Mouse (Mus musculus): Measurements from ENCODE around the gene Set.
"Not testable (repeated sequence)": the region's sequence is repeated elsewhere in the genome, so short reads cannot be mapped to it uniquely, and the experiment has no call there.

Gene Set

GRCm38 (mm10) chr2:30057223-30057904 is at the start of gene Set:
Gene Set, plus strand, starts transcription at chr2:30057378.
- DNase-seq (ENCODE audit: low read depth), result no peak

GRCm38 (mm10) chr2:30009101-30009500 is 48.1 kb upstream of the Set start:
- DNase-seq (ENCODE audit: low read depth), result no peak

GRCm38 (mm10) chr2:30010840-30011281 is 46.3 kb upstream of the Set start:
- DNase-seq (ENCODE audit: low read depth), result no peak

- no peak for DNase-seq (ENCODE audit: low read depth)
Measured at GRCm38 (mm10) chr2:30014326-30014966, 42.7 kb upstream of the Set start.

DNA sequence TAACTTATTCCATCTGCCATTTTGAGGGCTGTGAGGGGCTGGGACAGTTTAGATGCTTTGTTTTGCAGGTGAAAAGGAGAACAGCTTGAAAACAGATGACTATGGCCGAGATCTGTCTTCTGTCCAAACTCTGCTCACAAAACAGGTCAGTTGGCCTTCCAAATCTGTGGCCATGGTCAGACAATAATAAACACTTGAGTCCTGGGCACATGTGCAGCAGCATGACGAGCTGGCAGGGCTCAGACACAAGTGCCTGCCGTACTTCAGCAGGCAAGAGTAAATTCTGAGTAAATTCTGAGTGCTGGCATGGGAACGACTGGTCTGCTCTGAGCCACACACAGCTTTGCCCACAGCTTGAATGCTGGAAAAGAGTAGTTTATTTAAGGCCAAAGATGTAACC is 31.7 kb upstream of the Set start:
- no peak for DNase-seq (ENCODE audit: low read depth)

- DNase-seq (ENCODE audit: low read depth), result no peak
Measured at GRCm38 (mm10) chr2:30026997-30027396, 30.2 kb upstream of the Set start.

DNA sequence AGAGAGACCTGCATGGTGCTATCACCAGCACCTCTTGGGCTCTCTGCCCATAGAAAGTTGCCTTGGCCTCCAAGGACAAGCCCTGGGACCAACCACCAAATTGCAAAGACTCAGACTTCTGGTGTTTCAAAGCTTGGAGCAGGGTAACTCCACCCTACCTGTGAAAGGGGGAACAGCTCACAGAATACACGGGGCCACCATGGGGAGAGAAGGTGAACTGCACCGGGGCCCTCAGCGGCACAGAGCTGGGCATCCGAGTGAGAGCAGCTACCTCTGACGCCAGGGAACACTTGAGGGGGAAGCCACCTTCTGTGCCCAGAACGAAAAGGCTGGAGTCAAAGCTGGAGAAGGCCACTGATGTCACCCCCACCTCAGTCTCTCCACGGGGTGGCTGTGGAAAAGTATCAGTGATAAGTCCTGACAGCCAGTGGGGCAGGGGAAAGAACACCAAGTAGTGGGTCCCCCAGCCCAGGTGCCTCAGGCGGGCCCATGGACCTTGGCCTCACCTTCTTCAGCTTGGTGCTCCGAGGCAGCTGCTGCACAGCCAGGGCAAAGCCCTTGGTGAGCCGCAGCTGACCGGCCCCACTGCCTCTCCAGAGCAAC is 24.8 kb upstream of the Set start:
- DNase-seq (ENCODE audit: low read depth), result no peak

DNA sequence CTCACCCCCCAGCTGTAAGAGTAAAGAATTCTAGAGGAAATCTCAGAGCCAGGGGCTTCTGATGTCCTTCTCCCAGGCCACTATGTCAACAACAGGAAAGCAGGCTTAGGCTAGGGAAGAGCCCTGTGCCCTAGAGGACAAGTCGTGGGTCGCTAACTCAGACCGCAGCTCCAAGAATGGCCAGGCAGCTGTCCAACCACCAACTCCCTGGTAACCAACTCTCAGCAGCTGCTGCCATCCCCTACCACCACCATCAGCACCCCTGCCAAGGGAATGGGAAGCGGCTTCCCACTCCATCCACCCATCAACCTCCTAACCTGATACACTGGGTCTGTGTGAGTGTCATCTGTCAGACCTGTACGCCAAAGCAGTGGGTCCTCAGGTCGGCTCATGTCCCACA is 24.2 kb upstream of the Set start:
- DNase-seq (ENCODE audit: low read depth), result no peak

GRCm38 (mm10) chr2:30037762-30038161 is 19.4 kb upstream of the Set start:
- DNase-seq (ENCODE audit: low read depth), result no peak

GRCm38 (mm10) chr2:30038370-30038769 is 18.8 kb upstream of the Set start:
- no peak for DNase-seq (ENCODE audit: low read depth)

- DNase-seq (ENCODE audit: low read depth), result no peak
Measured at GRCm38 (mm10) chr2:30039687-30040086, 17.5 kb upstream of the Set start.

GRCm38 (mm10) chr2:30042445-30042844 is 14.7 kb upstream of the Set start:
- DNase-seq (ENCODE audit: low read depth), result peak; percentile 90

- DNase-seq (ENCODE audit: low read depth), result no peak
Measured at GRCm38 (mm10) chr2:30044550-30044949, 12.6 kb upstream of the Set start.

DNA sequence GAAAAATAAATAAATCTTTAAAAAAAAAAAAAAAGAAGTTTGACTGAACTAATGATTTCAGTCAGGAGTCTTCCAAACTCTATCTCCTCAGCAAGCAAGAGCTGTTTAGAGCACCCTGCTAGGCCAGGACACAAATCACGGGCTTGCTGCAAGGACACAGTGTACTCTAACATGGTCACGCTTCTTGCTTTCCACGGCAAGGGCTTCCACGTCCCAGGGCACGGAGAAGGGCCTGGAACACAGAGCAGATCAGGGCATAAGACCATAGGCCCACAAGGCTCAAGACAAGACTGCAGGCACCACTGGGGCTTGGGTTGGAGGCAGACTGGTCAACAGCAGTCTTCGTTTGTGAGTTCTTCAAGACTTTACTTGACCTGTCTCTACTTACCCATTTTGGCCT is 10.1 kb upstream of the Set start:
- DNase-seq (ENCODE audit: low read depth), result no peak

GRCm38 (mm10) chr2:30048101-30048501 is 9.1 kb upstream of the Set start:
- peak; percentile 26 for DNase-seq (ENCODE audit: low read depth)

DNA sequence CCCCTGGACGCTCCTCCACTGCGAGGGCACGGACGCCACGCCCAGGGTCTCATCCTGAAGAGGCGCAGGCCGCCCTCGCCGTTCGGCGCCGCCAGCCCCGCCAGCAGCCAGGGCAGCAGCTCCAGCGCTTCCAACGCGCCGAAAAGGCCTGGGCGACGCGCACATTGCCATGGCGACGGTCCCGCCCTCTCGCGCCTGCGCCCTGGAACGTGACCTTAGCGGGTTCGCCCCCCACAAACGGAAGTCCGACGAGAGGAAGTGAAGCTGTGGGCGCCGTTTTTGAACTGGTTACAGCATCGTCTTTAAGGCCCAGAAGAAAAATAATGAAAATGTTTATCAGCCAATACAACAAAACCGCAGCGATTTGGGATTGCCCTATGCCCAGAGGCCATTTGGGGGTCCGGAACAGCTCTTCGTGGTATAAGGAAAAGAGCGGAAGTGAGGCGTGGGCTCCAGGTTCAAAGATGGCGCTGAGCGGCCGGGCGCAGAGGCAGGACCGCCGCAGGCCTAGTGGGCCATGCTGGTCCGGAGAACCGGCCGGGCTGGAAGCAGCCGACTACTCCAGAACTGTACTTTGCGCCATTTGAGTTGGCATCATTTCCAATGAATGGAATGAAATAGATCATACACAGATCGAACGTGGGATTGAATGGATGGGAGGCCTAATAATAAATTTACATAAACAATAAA is 8.3 kb upstream of the Set start, which contains the start of gene Wdr34:
Wdr34 (minus strand) TSS at position 183 of the 690 bp plus-strand sequence.
- peak; percentile 98 for DNase-seq (ENCODE audit: low read depth)

DNA sequence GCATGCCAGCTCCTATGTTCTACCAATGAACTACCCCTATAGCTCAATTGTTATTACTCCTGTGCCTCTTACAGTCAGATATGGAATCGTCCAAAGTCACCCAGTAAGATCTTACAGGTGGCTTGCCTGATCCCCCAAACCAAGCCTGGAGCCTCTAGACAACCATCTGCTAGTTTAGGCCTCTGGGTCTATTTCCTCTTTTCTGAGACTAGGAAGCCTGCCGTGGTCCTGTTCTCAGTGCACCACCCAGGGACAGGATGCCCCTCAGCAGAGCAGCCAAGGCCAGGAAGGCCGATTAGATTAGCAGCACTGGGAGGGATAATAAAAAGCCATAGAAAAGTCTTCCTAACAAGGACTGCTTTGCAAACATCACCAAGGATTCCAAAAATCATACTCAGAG is 7.3 kb upstream of the Set start:
- no peak for DNase-seq (ENCODE audit: low read depth)

- peak; percentile 62 for DNase-seq (ENCODE audit: low read depth)
Measured at GRCm38 (mm10) chr2:30051992-30052761, 5.0 kb upstream of the Set start.

GRCm38 (mm10) chr2:30055310-30055709 is 1.9 kb upstream of the Set start:
- not testable (repeated sequence) for DNase-seq (ENCODE audit: low read depth)

GRCm38 (mm10) chr2:30056736-30057135 is 442 bp upstream of the Set start:
- no peak for DNase-seq (ENCODE audit: low read depth)

GRCm38 (mm10) chr2:30058418-30058817 is 1.2 kb downstream of the Set start:
- DNase-seq (ENCODE audit: low read depth), result no peak

All from naive thymus-derived CD4-positive, alpha-beta T cell, adult 2 months (primary cell).